ENCODE assay signal across 14 mouse cellular contexts in the genomic region with DNA sequence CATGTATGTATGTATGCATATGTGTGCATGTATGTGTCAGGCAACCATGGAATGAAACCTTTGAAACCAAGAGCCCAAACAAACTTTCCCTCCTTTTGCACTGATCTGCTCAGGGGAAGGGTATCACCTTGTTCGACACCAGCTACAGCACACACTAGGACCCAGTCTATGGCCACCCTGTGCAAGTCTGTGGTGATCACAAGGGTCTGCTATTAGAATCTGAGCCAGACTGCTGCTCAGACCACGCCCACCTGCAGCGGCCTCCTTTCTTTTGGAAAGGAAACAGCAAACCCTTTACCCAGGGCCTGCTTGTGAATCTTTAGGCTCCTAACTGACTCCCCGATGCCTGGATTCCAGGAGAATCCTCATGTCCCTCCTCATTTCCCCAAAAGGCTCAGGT. TPM values are rescaled to one million over a fixed set of nuclear protein-coding genes. Genes with fewer than 3 reads are reported as not detected.
DNase-seq lines count a peak whose midpoint lies in the region; ATAC-seq and TF ChIP-seq lines count a peak whose summit lies in the region.
"Had no signal": no experiment of that assay in that cellular context is flagged by ENCODE, and none has a peak within 500 bp of the region (broad histone marks: within the 10 kb centered on the region; RNA-seq: fewer than 3 reads in every experiment).

No protein-coding gene starts in this region.

- peak overlapping the region; percentile 11; the same call in 1 of the 2 replicates for H3K9ac ChIP-seq in intestine, postnatal 0 days (ENCODE audit: low read depth, low read length)
- no peak overlapping the region for H3K9ac ChIP-seq in intestine, embryonic 15.5 days
- no peak overlapping the region for H3K9ac ChIP-seq in forebrain, embryonic 15.5 days (replicated peaks)
- H3K9ac ChIP-seq in hindbrain, postnatal 0 days (replicated peaks; ENCODE audit: low read length): no peak overlapping the region
- peak overlapping the region; percentile 41; the same call in 1 of the 2 replicates for H3K9ac ChIP-seq in neural tube, embryonic 13.5 days

- peak; percentile 33 for DNase-seq in hindbrain, postnatal 0 days (ENCODE audit: low spot score)
- DNase-seq in urinary bladder, postnatal 36 days (ENCODE audit: low spot score in 2 of 2): no peak
- no peak for DNase-seq in lung, postnatal 36 days
- DNase-seq: cerebellum, adult 2 months; gastrocnemius, postnatal 10 days; heart, postnatal 36 days had no signal

- WGBS in intestine, postnatal 0 days: 68% methylated on average over 4 of the region's 4 CpGs
- WGBS in intestine, embryonic 15.5 days: 68% methylated on average over 4 of the region's 4 CpGs
- 19% methylated on average over 4 of the region's 4 CpGs for WGBS in forebrain, embryonic 15.5 days
- WGBS in hindbrain, postnatal 0 days: 40% methylated on average over 4 of the region's 4 CpGs
- WGBS in neural tube, embryonic 13.5 days: 56% methylated on average over 4 of the region's 4 CpGs

- H3K4me2 ChIP-seq in intestine, postnatal 0 days (replicated peaks; ENCODE audit: low read depth): no peak overlapping the region
- no peak overlapping the region for H3K4me2 ChIP-seq in intestine, embryonic 15.5 days (replicated peaks)
- H3K4me2 ChIP-seq in forebrain, embryonic 15.5 days (replicated peaks): no peak overlapping the region
- H3K4me2 ChIP-seq in hindbrain, postnatal 0 days (ENCODE audit: low read depth, low read length): no peak overlapping the region
- 0 out of 2 replicates have a peak overlapping the region, but pooled peaks have one; percentile 13 for H3K4me2 ChIP-seq in neural tube, embryonic 13.5 days
- H3K4me2 ChIP-seq: heart, embryonic 11.5 days; liver, embryonic 11.5 days had no signal

- H3K27me3 ChIP-seq in intestine, postnatal 0 days (replicated peaks; ENCODE audit: control insufficient read depth, insufficient read depth, low read length): no peaks in the 10 kb centered on the region
- H3K27me3 ChIP-seq in intestine, embryonic 15.5 days (replicated peaks): no peaks in the 10 kb centered on the region
- H3K27me3 ChIP-seq in forebrain, embryonic 15.5 days: no peaks in the 10 kb centered on the region
- H3K27me3 ChIP-seq in hindbrain, postnatal 0 days (ENCODE audit: insufficient read depth, low read length): no peaks in the 10 kb centered on the region
- H3K27me3 ChIP-seq in neural tube, embryonic 13.5 days: no peaks in the 10 kb centered on the region

- ATAC-seq in intestine, postnatal 0 days: no peak
- no peak for ATAC-seq in intestine, embryonic 15.5 days
- peak; percentile 51 for ATAC-seq in forebrain, embryonic 15.5 days (replicated peaks)
- no peak for ATAC-seq in hindbrain, postnatal 0 days
- ATAC-seq in neural tube, embryonic 13.5 days (ENCODE audit: low read depth): peak; percentile 66
- no peak for ATAC-seq in cerebellum, adult (ENCODE audit: insufficient number of reproducible peaks, low FRiP score, low TSS enrichment)
- ATAC-seq: Patski had no signal

- 0 out of 2 replicates have a peak, but pooled peaks cover 2% of the 10 kb centered on the region for H3K4me1 ChIP-seq in intestine, postnatal 0 days (replicated peaks; ENCODE audit: control insufficient read depth, insufficient read depth, low read length)
- H3K4me1 ChIP-seq in intestine, embryonic 15.5 days (replicated peaks): peaks cover 13% of the 10 kb centered on the region; the same call in 1 of the 2 replicates
- H3K4me1 ChIP-seq in forebrain, embryonic 15.5 days: peaks cover 43% of the 10 kb centered on the region
- peaks cover 16% of the 10 kb centered on the region for H3K4me1 ChIP-seq in hindbrain, postnatal 0 days (ENCODE audit: insufficient read depth, low read length)
- H3K4me1 ChIP-seq in neural tube, embryonic 13.5 days (replicated peaks): peaks cover 50% of the 10 kb centered on the region

- H3K27ac ChIP-seq in intestine, postnatal 0 days (ENCODE audit: low read depth, low read length): no peak overlapping the region
- H3K27ac ChIP-seq in intestine, embryonic 15.5 days: no peak overlapping the region
- H3K27ac ChIP-seq in forebrain, embryonic 15.5 days (replicated peaks): peak overlapping the region; percentile 96
- peak overlapping the region; percentile 84 for H3K27ac ChIP-seq in hindbrain, postnatal 0 days
- H3K27ac ChIP-seq in neural tube, embryonic 13.5 days (replicated peaks): peak overlapping the region; percentile 89

- H3K36me3 ChIP-seq in intestine, postnatal 0 days (ENCODE audit: control insufficient read depth, insufficient read depth): no peaks in the 10 kb centered on the region
- H3K36me3 ChIP-seq in intestine, embryonic 15.5 days: no peaks in the 10 kb centered on the region
- H3K36me3 ChIP-seq in forebrain, embryonic 15.5 days: no peaks in the 10 kb centered on the region
- H3K36me3 ChIP-seq in hindbrain, postnatal 0 days (ENCODE audit: insufficient read depth, low read length): no peaks in the 10 kb centered on the region
- H3K36me3 ChIP-seq in neural tube, embryonic 13.5 days: no peaks in the 10 kb centered on the region

- no peaks in the 10 kb centered on the region for H3K9me3 ChIP-seq in intestine, postnatal 0 days (ENCODE audit: control insufficient read depth)
- H3K9me3 ChIP-seq in intestine, embryonic 15.5 days: no peaks in the 10 kb centered on the region
- no peaks in the 10 kb centered on the region for H3K9me3 ChIP-seq in forebrain, embryonic 15.5 days
- no peaks in the 10 kb centered on the region for H3K9me3 ChIP-seq in hindbrain, postnatal 0 days (ENCODE audit: low read length)
- no peaks in the 10 kb centered on the region for H3K9me3 ChIP-seq in neural tube, embryonic 13.5 days

- TF ChIP-seq CTCF in intestine, postnatal 0 days (IDR thresholded peaks at IDR 0.05; ENCODE audit: low read depth): no peak
- no peak for TF ChIP-seq CTCF in hindbrain, postnatal 0 days (IDR thresholded peaks at IDR 0.05; ENCODE audit: low read depth)

- no peak overlapping the region for H3K4me3 ChIP-seq in intestine, postnatal 0 days (ENCODE audit: low read depth, low read length)
- no peak overlapping the region for H3K4me3 ChIP-seq in intestine, embryonic 15.5 days (replicated peaks)
- H3K4me3 ChIP-seq in forebrain, embryonic 15.5 days: no peak overlapping the region
- no peak overlapping the region for H3K4me3 ChIP-seq in hindbrain, postnatal 0 days (ENCODE audit: low read length)
- H3K4me3 ChIP-seq in neural tube, embryonic 13.5 days: no peak overlapping the region

RNA-seq across cellular contexts. Expression of gene Kifc3, which starts 41.2 kb away (rescaled TPM):
- 20.9 and 21.1 TPM in 2 replicates for polyA plus RNA-seq in intestine, postnatal 0 days (2015; fragmentation: Nextera tagmentation; extraction: Ambion mirVana)
- polyA plus RNA-seq in intestine, embryonic 15.5 days (2015; fragmentation: Nextera tagmentation; extraction: Ambion mirVana): 28.6 and 31.3 TPM in 2 replicates
- polyA plus RNA-seq in forebrain, embryonic 15.5 days (2015; fragmentation: Nextera tagmentation; extraction: Ambion mirVana): 16.0 and 20.7 TPM in 2 replicates
- total RNA-seq in hindbrain, postnatal 0 days (2014; rRNA removed): 50.2 and 50.9 TPM in 2 replicates
- polyA plus RNA-seq in hindbrain, postnatal 0 days (2015; fragmentation: Nextera tagmentation; extraction: Ambion mirVana): 26.6 and 29.0 TPM in 2 replicates
- polyA plus RNA-seq in neural tube, embryonic 13.5 days (2015; fragmentation: Nextera tagmentation; extraction: Ambion mirVana): 17.8 and 21.5 TPM in 2 replicates

Comparison
In these comparisons a context has a peak if more than half of its experiments do, and no peak if none do; other contexts are left out.
1. H3K9ac ChIP-seq: peak in intestine, postnatal 0 days (single experiment) and neural tube, embryonic 13.5 days (single experiment); none in intestine, embryonic 15.5 days (single experiment), forebrain, embryonic 15.5 days (single experiment) and hindbrain, postnatal 0 days (single experiment).
2. ATAC-seq: peak in forebrain, embryonic 15.5 days (single experiment) and neural tube, embryonic 13.5 days (single experiment); none in intestine, postnatal 0 days (single experiment), intestine, embryonic 15.5 days (single experiment), hindbrain, postnatal 0 days (single experiment) and cerebellum, adult (single experiment).
3. H3K27ac ChIP-seq: peak in forebrain, embryonic 15.5 days (single experiment), hindbrain, postnatal 0 days (single experiment) and neural tube, embryonic 13.5 days (single experiment); none in intestine, postnatal 0 days (single experiment) and intestine, embryonic 15.5 days (single experiment).